Mouse (Mus musculus) embryonic fibroblast, embryonic 13.5 days (primary cell): ENCODE measurements around the gene Smarcd2. TPM values are rescaled to one million over a fixed set of nuclear protein-coding genes. Genes with fewer than 3 reads are reported as not detected.

Source experiments
- H3K27ac ChIP-seq: 2 replicates; pipeline ENCODE4 v1.5.1; 2012; ENCODE audit warnings: low read length, control low read depth, inconsistent platforms; ENCODE audit not compliant: insufficient read depth
- H3K4me1 ChIP-seq: 2 replicates; pipeline ENCODE4 v1.6.1; 2011; ENCODE audit warnings: low read length; ENCODE audit not compliant: control insufficient read depth, insufficient read depth
- H3K4me3 ChIP-seq: 2 replicates; pipeline ENCODE4 v1.5.1; 2011; ENCODE audit warnings: mild to moderate bottlenecking, control low read depth, low read length; ENCODE audit not compliant: insufficient read depth
- CTCF ChIP-seq: IDR thresholded peaks from 2 replicates; pipeline ENCODE4 v1.5.1; 2011; ENCODE audit warnings: mild to moderate bottlenecking, control low read depth, low read length, moderate library complexity, borderline replicate concordance; ENCODE audit not compliant: insufficient read depth
- POLR2A ChIP-seq: IDR thresholded peaks from 2 replicates; pipeline ENCODE4 v1.6.1; 2011; ENCODE audit warnings: low read depth, mild to moderate bottlenecking, control low read depth, low read length, moderate library complexity
- polyA plus RNA-seq: library from polyadenylated mRNA; stranded (reverse); fragments of >200 nt; gene quantifications from 2 replicates; pipeline ENCODE4 v1.2.4, GENCODE M21; 2011; ENCODE audit warnings: low read depth; ENCODE audit not compliant: missing spikeins, insufficient read length

The Smarcd2 gene
- polyA plus RNA-seq, 1 experiment, result 64.3 TPM

- Histone ChIP-seq H3K4me3 (no peak overlapping the region), H3K4me1 (0 out of 2 replicates have a peak, but pooled peaks cover 2% of the 10 kb centered on the region), H3K27ac (no peak overlapping the region)
- TF ChIP-seq POLR2A (no peak), CTCF (no peak)
These were observed 11.4 kb upstream of the Smarcd2 start for GRCm38 (mm10) chr11:106284126-106284525.

GRCm38 (mm10) chr11:106283371-106283770, 10.6 kb upstream of the Smarcd2 start:
- 0 out of 2 replicates have a peak, but pooled peaks cover 2% of the 10 kb centered on the region for H3K4me1 ChIP-seq
- TF ChIP-seq CTCF (no peak), POLR2A (no peak)
- no peak overlapping the region for H3K27ac ChIP-seq
- no peak overlapping the region for H3K4me3 ChIP-seq

- TF ChIP-seq POLR2A (no peak), CTCF (no peak)
- no peak overlapping the region for H3K27ac ChIP-seq
- no peak overlapping the region for H3K4me3 ChIP-seq
- 0 out of 2 replicates have a peak, but pooled peaks cover 2% of the 10 kb centered on the region for H3K4me1 ChIP-seq
These were observed 9.7 kb upstream of the Smarcd2 start for GRCm38 (mm10) chr11:106282452-106282851.

- TF ChIP-seq POLR2A (0 out of 2 replicates have a peak, but pooled peaks have one; percentile 38), CTCF (peak; percentile 92)
- Histone ChIP-seq H3K4me1 (no peaks in the 10 kb centered on the region), H3K27ac (no peak within 1 kb of the TSS), H3K4me3 (no peak within 1 kb of the TSS)
These were observed 3.7 kb upstream of the Smarcd2 start, which contains the start of gene Tcam1 for GRCm38 (mm10) chr11:106276454-106276853. Gene Tcam1 (plus strand): TSS chr11:106276672.

GRCm38 (mm10) chr11:106274971-106275411, 2.2 kb upstream of the Smarcd2 start:
- 0 out of 2 replicates have a peak, but pooled peaks cover 3% of the 10 kb centered on the region for H3K4me1 ChIP-seq
- TF ChIP-seq CTCF (no peak), POLR2A (no peak)
- H3K27ac ChIP-seq, result no peak overlapping the region
- no peak overlapping the region for H3K4me3 ChIP-seq

- no peak overlapping the region for H3K4me3 ChIP-seq
- no peak overlapping the region for H3K27ac ChIP-seq
- TF ChIP-seq POLR2A (no peak), CTCF (no peak)
- 0 out of 2 replicates have a peak, but pooled peaks cover 3% of the 10 kb centered on the region for H3K4me1 ChIP-seq
These were observed 1.6 kb upstream of the Smarcd2 start for GRCm38 (mm10) chr11:106274374-106274773.

- TF ChIP-seq POLR2A, result no peak
- no peak for TF ChIP-seq CTCF
- Histone ChIP-seq H3K4me1 (peaks cover 5% of the 10 kb centered on the region; the same call in 1 of the 2 replicates), H3K4me3 (0 out of 2 replicates have a peak overlapping the region, but pooled peaks have one; percentile 27), H3K27ac (no peak overlapping the region)
These were observed 1.0 kb upstream of the Smarcd2 start for GRCm38 (mm10) chr11:106273811-106274210.

- Histone ChIP-seq H3K27ac (no peak overlapping the region), H3K4me3 (peak overlapping the region; percentile 27), H3K4me1 (peaks cover 5% of the 10 kb centered on the region; the same call in 1 of the 2 replicates)
- no peak for TF ChIP-seq POLR2A
- TF ChIP-seq CTCF, result no peak
These were observed 526 bp upstream of the Smarcd2 start for GRCm38 (mm10) chr11:106273311-106273684.

GRCm38 (mm10) chr11:106271794-106272643, 753 bp downstream of the Smarcd2 start:
- TF ChIP-seq POLR2A, result no peak
- H3K4me3 ChIP-seq, result peak overlapping the region; percentile 86
- H3K27ac ChIP-seq, result peak overlapping the region; percentile 79
- H3K4me1 ChIP-seq, result peaks cover 5% of the 10 kb centered on the region; the same call in 1 of the 2 replicates

- TF ChIP-seq CTCF, result no peak
- no peak for TF ChIP-seq POLR2A
- H3K27ac ChIP-seq, result 0 out of 2 replicates have a peak overlapping the region, but pooled peaks have one; percentile 7
These were observed 1.5 kb downstream of the Smarcd2 start for GRCm38 (mm10) chr11:106271131-106271793.

More at GRCm38 (mm10) chr11:106271131-106271793, 1.5 kb downstream of the Smarcd2 start:
- Histone ChIP-seq H3K4me3 (peak overlapping the region; percentile 86), H3K4me1 (peaks cover 5% of the 10 kb centered on the region; the same call in 1 of the 2 replicates)
